Mouse (Mus musculus): ENCODE results near the gene Tnnt2. TPM values are rescaled to one million over a fixed set of nuclear protein-coding genes. Genes with fewer than 3 reads are reported as not detected.

Gene Tnnt2
- polyA plus RNA-seq, 1 experiment from 2014 or later = 3.2 TPM

DNA sequence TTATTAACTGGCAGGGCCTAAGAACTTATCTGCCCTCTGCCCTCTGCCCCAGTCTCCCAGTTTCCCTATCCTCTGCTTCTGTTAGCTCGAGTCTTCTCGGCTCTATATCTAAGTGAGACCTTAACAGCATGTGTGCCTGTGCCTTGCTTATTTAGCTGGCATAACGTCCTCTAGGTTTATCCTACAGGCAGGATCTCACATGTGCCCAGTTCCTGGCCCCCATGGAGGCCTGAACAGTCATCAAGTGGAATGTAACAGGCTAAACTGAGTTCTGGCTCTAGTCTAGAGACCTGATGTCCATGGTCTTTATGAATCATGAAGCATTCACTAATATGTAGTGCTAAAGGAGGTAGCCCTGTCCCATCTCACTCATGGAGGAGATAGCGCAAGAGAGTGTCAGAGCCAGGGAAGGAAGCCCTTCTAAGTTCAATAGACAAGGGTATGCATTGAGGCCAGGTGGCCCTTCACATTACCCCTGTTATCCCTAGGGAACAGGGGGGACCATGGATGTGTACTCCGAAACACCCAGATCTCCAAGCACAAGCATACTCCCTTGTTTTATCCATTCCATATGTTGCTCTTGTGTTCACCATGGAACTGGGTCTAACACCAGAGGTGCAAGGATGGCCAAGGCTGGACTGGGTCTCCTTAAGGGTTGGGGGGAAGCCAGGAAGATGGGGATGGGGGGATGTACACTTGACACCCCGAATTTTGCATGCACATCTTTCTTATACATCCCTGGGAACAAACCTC is 18.6 kb downstream of the Tnnt2 start:
- DNase-seq (ENCODE audit: low spot score) = no peak

DNA sequence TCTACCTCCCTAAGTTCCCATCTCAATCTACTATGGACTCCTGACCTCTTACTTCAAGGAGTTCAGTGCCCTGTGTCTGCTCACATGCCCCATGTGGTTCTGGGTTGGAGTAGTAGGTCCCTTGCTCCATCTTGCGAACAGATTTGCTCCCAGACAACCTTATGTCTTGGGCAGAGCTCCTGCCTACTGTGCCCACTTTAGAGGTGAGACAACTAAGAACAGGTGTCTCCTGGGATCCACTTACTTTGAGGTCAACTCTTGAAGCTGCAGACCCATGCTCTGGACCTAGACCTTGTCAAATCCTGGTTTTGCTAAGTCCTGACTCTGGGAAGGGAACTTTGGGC is 19.2 kb downstream of the Tnnt2 start:
- no peak for DNase-seq (ENCODE audit: low spot score)

DNA sequence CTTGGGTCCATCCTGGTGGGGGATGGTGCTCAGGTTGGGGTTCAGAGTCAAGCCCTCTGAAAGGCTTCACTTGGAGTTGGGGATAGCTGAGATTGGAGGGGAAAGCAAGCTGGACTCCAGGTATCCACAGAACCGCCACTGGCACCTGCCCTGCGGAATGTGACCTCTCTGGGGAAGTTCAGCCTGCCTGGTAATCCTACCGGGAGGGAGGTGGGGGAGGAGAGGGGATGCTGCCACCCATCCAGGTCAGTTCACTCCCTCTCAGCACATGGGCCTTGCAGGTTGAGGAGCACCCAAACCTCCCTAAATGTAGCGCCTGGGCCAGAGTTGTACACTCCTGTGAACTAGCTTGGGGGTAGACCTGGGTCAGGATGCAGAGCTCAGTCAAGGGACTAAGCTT is 19.9 kb downstream of the Tnnt2 start:
- DNase-seq (ENCODE audit: low spot score) = no peak

DNA sequence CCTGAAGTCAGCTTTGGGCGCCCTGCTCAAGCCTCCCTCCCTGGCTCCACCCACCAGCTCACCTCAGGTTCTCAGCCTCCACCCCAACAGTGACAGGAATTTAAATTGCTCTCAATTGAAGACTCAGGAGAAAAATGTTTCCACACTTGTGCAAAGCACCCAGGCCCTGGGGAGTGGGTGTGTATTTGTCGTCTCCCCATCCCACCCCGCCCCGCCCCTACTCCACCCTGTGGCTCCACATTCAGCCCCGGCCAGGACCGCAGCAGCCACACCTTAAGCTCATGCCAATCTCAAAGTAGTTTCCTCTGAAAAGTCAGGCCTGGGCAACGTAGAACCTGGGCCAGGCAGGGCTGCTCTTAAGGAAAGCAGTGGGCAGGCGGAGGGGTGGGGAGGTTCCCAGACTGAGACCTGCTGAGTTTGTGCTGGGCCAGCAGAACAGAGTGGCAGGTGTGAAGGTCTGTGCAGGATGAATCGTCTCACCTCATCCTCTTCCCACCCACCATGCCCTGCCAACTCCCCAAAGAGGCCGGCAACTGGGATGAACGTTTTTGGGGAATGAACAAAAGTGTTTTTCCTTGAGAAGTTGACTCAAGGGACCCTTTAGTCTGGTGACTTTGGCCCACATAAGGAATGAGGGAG is 21.1 kb downstream of the Tnnt2 start:
- no peak for DNase-seq (ENCODE audit: low spot score)

DNA sequence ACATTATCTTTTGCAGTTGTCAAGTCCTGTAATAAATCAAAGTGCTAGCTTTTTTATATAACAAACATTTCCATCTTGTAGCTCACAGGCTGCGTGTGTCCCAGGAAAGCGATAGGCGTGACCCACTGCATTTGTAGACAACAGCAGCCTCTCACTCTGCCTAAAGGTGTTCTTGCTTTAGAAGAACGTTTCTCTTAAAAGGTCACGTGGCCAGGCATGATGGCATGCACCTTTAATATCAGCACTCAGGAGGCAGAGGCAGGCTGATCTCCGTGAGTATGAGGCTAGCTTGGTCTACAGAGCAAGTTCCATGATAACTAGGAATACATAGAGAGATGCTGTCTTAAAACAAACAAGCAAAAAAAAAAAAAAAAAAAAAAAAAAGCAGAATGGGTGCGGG is 22.4 kb downstream of the Tnnt2 start:
- no peak for DNase-seq (ENCODE audit: low spot score)

DNA sequence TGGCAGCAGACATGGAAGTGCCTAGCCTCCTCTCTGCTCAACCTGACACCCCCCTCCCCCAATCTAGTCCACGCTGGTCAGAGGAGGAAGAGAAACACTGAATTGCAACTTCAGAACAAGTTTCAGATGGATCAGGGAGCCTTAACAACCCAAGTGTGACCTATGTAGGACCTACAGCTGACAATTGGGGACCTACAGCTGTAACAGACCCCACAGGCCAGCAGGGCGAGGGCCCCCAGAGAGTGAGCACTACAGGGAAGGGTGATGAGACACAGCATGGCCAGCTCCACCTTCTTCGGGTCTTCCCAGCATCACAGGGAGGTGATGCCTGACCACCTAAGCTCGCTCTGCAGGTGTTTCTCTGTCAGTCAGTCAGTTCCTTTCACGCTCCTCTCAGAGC is 24.9 kb downstream of the Tnnt2 start:
- no peak for DNase-seq (ENCODE audit: low spot score)

DNA sequence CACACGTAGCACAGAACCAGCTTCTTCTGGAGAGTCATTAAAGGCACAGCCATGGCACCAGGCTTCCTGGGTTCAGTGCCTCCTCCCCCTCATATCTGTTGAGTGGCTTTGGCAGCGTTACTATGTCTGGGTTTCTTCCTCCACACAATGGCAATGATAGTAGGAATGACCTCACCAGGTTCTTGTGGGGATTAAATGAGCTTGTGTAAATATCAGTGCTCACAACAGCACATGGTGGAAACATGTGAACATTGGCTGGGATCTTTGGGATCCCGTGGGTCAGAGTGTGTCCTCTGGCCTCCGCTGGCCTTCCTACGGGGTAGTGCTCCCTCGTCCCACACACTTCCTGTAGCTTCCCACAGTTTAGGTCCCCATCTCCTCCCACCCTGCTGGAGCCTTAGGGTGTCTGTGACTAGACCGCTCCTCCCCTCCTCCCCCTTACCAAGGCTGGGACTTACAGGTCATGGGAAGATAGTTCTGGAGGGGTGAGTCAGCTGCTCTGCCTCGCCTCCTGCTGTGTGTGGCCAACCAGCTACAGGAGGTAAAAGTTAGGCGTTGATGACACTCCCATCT is 25.9 kb downstream of the Tnnt2 start:
- no peak for DNase-seq (ENCODE audit: low spot score)

DNA sequence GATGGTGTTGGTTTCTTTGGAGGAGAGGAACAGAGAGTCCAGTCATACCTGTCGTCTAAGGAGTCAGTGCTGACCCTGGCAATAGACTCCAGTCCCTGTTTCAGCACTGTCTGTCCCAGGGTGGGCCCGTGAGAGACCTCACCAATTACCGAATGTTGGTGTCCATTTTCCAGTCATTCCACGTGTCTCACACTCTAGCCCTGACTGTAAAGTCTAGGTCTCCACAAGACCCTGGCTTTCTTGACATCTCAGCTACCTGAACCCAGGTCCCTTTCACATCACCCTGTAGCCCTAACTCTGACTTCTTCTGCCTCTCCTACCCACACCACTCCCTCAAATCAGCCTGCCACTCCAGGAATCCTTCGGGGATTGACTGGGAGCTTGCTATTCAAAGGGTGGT is 26.4 kb downstream of the Tnnt2 start:
- DNase-seq (ENCODE audit: low spot score) = no peak

DNA sequence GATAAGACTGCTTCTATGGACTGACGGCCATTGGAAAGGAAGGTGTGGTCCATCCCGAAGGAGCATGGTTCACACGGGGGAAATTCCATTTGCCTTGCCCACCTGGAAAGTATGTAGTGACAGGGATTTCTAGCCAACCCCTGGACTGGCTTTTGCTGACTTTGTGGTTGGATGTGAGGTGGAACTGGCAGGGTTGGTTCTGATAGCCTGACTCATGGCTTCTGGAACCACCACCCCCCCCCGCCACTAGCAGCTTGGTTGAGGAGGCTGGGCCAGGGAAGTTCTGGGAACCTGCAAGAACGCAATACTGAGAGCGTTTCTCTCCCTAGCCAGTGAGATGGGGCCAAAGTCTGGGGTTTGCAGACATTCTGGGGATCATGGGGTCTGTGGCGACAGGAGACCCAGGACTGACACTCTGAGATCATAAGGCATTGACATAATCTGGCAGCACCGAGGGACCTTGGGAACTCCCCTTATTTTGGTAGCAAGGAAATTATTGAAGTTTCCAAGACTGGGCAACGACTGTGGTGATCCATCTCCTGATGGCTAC is 27.7 kb downstream of the Tnnt2 start:
- no peak for DNase-seq (ENCODE audit: low spot score)

DNA sequence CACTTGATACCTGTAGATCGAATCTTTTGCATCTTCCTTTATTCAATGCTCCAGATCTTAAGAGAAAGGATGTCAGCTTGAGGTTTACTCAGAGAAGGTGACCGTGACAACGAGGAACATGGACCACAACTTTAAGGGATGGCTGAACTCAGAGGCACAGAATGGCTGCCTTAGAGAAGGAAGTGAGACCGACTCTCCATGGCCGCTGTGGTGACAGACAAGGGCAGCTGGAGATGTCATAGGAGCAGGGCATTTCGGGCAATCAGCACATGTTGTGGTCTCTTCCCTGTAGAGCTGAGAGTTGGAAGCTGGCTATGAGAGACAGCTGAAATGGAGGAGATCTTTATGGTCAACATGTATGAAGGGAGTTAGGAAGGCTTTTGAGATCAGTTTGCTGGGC is 28.7 kb downstream of the Tnnt2 start:
- no peak for DNase-seq (ENCODE audit: low spot score)

DNA sequence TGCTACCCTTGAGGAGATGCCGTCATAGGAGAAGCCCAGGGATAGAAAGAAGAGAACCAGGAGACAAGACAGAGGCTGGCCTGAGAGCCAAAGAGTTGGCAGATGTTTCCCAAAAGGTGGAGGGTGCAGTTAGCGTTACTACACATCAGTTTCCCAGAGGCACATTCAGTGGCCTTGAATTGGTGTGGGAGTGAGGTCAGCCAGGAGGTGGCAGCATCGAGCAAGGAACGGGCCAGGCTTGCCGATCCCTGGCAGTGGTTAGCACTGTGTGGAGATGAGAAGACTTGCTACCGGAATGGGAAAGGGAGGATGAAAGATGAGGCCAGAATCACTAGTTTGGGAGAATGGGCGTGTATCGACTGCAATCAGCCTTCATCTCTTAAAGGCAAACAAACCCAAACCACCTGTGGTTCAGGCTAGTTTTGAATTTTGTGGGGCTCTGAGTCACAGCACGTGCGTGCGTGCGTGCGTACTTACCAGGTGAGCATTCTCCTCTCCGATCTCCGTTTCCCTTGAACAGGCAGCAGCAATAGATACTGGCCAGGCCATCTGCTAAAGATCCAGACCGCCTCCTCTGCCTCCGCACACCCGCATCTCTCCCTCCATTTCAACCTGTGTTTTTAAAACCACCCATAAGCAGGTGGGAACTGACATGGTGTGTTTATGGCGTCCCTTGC is 29.5 kb downstream of the Tnnt2 start:
- peak; percentile 57 for DNase-seq (ENCODE audit: low spot score)

DNA sequence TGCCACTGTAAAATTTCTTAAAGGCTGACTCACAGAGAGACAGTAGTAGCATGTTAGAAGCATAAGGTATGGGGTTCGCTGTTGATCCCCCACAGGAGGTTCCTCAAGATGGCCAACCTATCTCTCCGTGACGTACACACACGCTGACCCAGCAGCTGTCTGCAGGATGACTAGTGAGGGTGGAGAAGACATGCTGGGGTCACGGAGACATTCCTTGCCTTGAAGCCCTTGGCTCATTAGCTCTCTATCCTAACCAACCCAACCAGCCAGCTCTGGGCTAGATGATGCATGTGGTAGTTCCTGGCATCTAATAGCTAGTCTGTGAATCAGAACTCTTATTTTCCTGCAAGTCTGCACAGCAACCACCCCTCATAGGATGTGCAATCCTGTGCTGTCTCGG is 32.4 kb downstream of the Tnnt2 start:
- DNase-seq (ENCODE audit: low spot score) = no peak

DNA sequence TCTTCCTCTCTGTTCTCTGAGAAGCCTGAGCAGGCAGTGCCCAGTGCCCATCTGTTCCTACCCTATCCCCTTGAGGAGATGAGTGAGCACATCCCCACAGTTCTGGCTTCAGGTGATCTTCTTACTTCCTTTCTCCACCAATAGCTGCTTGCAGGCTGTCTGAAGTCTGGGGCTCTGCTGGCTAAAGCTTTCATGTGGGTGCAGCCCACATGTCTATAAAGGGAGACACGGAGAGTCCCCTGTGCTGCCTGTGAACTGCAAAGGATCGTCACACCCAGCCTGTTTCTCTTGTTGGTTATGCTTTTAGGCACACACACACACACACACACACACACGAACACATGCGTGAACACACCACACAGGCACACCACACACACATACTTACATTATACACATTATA is 36.8 kb downstream of the Tnnt2 start:
- DNase-seq (ENCODE audit: low spot score) = no peak

DNA sequence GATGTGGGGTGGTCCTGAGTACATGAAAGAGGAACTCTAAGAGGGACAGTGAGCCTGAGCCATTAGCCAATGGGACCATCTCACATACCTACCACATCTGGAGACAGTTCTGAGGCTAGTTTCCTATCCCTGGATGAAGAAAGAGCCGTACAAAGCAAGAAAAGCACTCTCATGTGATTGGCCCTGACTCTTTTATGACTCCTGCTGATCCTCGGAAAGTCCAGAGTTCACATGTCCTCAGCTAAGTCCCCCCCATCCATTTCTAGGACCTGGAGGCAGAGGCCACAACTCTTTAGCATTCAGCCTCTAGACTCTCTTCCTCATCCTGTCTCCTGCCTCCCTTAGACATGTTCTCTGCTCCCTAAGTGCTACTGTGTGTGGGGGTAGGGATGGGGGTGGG is 41.1 kb downstream of the Tnnt2 start:
- no peak for DNase-seq (ENCODE audit: low spot score)

DNA sequence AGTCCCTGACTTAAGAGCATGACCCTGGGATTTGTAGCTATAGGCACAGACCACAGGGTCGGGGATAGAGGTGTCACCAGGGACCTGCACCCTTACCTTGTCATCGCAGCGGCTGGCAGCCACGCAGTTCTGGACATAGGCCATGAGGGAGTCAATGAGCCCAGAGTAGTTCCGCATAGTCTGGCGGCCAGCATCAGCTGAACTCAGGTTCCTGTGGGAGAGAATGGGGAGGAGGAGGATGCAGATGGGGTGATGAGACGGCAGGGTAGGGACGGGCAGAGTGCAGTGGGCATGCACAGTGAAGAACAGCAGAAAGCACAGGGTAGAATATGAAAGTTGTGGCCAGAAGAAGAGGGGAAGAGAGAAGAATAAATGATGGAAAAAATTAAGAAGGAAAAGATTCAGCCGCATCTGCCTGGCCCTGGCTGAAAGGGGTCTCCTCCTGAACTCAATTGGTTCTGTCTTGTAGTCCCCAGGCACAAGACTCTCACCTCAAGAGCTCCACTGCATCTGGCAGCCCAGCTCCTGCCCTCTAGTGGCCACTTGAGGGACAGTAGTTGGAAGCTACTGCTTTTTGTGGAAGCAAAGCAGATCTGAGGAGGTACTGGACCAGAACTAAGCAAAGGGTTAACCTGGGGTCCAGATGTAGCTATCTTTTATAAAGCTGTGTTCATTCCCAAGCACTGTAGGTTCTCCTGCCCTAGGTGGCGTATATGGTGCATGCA is 46.4 kb downstream of the Tnnt2 start:
- DNase-seq (ENCODE audit: low spot score) = peak; percentile 70

DNA sequence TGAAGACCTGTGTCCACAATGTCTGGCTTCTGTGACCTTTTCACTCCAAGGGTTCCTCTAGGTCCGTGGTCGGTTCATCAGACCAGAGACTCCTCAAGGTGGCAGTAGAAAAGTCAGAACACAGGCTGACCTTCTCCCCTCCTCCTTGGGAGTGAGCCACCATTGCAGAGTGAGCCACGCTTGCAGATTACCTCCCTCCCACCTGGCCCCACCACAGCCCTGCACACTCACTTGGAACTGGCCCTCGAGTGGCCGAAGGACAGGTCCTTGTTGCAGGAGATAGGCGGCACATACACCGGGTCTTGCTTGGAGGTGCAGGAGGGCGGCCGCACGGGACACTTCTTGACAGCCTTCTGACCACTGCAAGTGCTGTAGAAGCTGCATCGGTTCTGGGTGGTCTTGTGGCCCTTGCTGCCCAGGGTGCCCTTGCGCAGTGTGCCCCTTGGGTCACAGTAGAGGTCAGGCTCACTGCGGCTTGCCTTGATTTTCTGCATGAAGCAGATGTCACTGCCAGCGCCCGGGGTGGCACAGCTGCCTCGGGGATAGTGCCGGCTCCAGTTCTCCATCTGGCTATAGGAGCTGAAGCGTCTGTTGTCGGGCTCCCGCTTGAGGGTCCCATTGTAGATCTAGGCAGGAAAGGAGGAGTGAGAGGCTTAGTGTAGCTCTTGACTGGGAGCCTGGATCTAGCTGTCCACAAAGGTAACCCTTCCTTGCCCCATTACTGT is 53.5 kb downstream of the Tnnt2 start:
- no peak for DNase-seq (ENCODE audit: low spot score)

DNA sequence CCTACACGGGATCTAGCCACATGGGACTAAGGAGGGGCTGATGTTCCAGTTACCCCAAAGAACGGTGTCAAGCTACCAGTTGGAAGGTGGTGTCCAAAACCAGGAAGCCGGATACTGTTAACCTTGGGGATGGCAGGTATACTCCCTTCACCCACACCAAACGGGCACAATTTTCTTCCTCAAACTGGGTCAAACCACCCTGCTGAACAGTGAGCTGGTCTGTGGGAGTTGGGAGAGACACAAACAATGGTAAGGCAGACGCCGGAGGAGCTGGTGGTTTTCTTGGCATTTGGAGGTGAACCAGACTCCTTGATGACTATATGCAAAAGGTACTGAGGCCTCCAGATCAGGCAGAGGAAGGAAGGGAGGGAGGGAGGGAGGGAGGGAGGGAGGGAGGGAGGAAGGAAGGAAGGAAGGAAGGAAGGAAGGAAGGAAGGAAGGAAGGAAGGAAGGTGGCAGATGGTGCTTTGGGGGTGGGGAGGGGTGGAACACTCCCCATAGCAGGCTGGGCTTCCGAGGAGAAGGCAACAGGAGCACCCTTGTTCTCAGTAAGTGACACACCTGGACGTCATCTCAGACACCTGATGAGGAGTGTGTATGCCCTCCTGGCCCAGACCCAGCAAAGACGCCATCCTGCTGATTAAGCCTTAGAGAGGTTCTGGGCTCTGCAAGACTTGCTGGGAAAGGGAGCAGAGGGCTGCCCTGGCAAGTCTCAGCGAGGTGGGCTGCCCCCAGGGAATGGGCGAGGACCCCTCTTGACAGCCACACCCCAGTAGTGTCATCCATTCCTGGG is 55.5 kb downstream of the Tnnt2 start:
- no peak for DNase-seq (ENCODE audit: low spot score)

DNA sequence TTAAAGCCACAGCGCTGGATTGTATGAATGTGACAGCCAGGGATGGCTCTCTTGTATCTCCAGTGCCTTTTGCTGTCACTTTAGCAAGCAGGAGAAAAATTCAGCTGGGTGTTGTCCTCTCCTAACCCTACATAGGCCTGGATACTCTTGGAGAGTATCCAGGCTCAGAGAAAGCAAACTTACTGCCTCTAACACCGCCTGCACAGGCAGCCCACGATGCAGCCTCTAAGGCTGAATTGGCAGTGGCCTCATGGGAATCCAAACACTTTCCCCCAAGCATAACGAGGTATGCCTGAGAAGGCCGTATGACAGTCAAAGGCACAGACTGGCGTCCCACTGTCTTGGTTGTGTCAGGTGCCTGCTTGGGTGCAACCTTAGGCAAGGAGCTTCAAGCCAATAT is 56.1 kb downstream of the Tnnt2 start:
- no peak for DNase-seq (ENCODE audit: low spot score)

DNA sequence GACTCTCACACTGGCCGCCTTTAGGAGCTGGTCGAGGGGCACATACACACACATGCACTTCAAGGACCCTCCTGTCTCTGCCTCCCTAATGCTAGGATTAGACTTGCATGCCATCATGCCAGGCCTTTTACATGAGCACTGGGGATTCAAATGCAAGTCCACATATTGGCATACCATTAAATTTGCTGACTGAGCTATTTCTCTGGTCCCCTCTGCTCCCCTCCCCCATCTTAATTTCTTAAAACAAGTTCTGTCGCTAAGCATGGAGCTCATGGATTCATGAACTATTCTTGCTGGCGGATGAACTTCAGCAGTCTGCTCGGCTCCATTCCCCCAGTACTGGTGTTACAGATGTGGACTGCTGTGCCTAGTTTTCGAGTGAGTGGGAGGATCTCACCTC is 56.6 kb downstream of the Tnnt2 start:
- DNase-seq (ENCODE audit: low spot score) = no peak

DNA sequence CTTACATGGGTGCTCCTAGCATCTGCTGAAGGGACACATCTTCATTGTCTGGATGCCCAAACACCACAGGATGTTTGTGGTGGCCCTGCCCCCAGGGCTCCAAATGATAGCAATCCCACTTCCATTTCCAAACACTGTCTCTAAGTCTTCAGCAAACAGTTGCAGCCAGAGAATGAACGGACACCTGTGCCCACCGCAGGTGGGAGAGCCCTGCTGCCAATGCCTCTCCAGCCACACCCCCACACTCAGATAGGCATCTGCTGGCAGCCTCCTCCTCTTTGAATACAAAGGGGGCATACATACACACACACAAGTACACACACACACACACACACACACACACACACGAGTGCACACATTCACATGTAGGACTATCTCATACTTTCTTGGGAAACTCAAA is 57.2 kb downstream of the Tnnt2 start:
- DNase-seq (ENCODE audit: low spot score) = no peak
